Mouse (Mus musculus): Measurements from ENCODE around the gene Asna1.

Asna1 gene

DNA sequence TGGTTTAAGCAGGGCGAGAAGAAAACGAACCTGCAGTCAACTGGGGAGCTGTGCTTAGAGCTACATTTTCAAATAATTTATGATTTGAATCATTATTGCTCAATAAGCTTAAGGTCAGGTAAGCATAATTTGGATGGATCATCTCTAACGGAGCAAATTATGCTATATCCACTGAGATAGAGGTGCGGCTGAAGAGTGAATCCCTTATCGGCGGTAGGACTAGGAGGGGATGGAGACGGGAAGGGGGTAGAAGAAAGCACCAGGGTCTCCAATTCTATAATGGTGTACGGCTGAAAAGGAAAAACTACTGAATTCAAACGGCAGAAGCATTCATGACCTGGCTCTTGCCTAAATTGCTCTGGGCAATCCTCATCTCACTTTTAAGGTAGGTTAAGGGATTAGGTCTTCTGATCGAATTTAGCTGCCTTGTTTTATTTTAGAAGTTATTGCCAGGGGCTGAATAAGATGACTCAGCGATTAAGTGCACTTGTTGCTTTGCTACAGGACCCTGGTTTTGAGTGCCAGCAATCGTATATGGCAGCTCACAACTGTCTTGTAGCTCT, 10.2 kb upstream of the Asna1 start:
- DNase-seq (ENCODE audit: low read depth): peak; percentile 41

DNA sequence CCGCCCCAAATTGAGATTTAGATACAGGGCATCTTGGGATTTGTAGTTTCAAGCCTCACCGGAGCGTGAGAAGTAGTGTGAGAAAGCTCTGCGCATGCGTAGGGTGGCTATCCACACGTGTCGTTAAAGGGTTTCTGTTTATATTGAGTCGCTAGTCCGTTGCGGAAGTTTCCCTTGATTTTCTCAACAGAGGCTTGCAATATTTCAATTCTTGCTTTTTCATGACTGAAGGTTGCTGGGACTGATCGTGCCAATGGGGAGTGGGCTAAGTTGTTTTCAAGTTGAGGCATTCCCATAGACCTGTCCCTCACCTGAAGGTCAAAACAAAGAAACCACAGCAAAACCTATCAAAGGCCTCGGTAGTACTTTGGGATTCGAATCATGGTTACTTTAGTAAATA, 9.7 kb upstream of the Asna1 start:
- peak; percentile 93 for DNase-seq (ENCODE audit: low read depth)

DNA sequence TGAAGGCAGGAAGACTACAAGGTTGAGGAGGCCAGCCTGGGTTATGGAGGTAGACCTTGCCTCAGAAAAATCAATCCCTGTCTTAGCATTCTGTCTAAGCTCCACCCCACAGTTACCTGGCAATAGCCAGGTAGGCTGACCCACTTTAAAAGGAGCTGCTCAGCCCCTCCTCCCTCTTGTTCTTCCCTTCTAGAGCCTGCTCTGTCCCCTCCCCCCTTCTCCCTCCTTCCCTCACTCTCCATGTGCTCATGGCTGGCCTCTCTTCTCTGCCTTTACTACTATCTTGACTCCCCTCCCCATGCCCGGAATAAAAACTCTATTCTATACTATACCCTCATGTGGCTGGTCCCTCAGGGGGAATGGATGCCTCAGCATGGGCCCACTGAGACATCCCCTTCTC, 8.8 kb upstream of the Asna1 start:
- no peak for DNase-seq (ENCODE audit: low read depth)

DNA sequence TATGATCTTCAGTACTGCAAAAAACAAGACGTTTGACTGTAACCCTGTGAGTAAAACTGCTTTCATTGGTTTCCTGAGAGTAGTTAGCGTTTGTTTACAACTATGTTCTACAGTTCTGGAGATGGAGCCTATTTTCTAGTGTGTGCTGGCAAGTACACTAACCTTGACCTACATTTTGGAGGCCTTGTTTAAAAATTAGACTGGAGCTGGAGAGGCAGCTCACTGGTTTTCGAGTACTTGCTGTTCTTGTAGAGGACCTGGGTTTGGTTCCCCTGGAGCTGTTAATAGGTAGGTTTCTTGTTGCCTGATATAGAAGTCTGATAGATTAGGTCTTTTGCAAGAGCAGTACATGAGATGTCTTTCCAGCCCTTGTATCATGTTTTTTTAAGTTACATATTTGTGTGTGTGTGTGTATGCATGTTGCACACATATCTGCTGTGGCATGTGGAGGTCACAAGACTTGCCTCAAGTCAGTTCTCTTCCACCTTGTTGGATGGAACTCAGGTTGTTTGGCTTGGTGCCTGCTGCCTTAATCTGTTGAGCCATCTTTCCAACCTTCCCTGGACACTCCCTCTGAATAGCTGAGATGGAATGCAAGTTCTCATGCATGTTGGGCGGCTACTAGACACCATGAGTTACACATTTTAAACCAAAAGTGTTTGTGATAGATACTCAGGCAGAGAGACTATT, 7.7 kb upstream of the Asna1 start:
- no peak for DNase-seq (ENCODE audit: low read depth)

DNA sequence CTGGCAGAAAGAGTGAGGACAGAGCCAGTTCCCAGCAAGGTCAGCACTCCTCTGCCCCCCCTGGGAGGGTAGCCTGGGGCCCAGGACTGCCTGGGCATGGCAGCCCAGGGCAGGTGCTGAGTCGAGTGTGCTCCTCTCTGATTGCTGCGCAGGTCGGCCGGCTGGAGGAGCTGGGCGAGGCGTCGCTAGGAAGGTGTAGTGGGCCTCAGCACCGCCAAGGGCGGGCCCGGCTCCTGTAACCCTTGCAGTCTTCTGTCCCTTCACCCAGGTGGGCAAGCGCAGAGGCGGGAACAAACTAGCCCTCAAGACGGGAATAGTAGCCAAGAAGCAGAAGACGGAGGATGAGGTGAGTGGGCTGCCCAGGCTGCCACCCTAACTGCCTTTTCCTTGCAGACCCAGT, 4.2 kb upstream of the Asna1 start:
- DNase-seq (ENCODE audit: low read depth): no peak

DNA sequence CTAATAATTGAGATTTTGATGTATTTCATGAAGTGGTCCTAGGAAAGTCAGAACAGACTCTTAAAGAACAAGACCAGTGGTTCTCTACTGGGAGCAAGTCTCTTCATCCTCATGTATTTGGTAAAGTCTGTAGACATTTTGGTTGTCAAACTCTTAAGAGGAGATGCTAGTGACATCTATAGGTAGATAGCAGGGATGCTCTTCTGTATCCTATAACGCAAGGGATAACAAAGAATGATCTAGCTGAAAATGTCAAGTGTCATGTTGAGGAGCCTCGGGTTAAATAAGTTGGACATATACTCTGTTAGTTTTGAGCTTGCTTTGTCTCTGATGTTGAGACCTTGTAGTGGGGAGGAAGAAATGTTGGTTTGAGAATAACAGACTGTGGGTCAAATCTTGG, 2.8 kb upstream of the Asna1 start:
- peak; percentile 47 for DNase-seq (ENCODE audit: low read depth)

DNA sequence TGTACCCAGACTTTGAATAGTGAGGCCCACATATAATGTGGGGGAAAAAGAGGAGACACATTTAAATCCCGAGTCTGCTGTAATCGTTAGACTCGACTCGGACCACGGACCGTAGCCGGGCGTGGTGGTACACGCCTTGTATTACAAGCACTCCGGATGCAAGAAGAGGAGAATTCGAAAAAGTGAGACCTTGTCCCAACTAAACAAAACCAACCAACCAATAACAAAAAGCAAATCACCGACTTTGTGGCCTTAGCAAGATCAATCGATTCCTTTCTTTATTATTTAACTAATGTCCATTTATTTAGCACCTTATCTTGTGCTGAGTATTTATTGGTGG, 2.4 kb upstream of the Asna1 start:
- no peak for DNase-seq (ENCODE audit: low read depth)

DNA sequence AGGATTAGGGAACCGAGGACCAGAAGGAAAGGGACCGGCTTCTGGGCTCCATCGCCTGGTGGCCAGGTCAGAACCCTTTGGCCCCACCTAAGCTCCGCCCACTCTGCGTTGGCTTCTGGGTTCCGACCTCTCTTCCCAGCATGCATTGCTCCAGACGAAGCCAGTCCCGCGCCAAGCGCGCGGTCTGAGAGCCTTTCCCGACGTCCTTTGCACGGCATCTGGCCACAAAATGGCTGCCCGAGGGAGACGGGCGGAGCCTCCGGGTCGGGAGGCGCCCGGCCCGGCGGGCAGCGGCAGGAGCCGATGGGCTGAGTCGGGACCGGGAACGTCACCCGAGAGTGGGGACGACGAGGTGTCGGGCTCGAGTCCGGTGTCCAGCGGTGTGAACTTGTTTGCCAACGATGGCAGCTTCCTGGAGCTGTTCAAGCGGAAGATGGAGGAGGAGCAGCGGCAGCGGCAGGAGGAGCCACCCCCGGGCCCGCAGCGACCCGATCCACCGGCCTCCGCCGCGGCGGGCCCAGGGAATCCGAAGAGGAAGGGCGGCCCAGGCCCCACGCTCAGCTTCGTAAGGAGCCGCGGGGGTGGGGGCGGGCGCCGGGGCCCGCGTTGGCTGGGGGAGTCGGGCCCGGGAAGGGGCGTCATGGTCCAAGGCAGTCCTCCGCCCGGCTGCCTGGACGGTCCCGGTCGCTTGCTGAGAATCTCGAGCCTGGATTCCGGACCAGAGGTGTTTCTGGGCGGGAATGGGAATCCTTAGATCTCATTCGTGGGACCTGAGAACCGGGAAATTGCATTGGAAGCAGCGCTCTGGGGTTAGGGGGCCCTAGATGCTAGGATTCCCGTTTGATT, 1.8 kb upstream of the Asna1 start, which contains the start of gene Trir:
Gene Trir (plus strand): TSS at position 154 of the 846 bp plus-strand sequence.
- peak; percentile 93 for DNase-seq (ENCODE audit: low read depth)

DNA sequence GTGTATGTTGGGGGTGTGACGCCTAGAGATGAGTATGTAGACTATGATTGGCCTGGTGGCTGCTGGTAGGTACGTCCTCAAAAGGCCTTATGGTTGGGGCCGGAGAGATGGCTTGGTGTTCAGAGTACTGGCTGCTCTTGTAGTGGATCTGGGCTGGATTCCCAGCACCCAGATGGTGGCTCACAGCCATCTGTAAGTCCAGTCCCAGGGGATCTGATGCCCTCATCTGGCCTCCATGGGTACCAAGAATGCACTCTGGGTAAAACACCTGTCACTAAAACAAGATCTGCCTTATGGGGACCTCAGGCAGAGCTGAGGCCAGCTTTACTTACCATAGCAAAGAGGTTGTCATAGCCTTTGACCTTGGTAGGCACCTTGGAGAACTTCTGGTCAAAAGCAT, 1.2 kb downstream of the Asna1 start:
- DNase-seq (ENCODE audit: low read depth): no peak

DNA sequence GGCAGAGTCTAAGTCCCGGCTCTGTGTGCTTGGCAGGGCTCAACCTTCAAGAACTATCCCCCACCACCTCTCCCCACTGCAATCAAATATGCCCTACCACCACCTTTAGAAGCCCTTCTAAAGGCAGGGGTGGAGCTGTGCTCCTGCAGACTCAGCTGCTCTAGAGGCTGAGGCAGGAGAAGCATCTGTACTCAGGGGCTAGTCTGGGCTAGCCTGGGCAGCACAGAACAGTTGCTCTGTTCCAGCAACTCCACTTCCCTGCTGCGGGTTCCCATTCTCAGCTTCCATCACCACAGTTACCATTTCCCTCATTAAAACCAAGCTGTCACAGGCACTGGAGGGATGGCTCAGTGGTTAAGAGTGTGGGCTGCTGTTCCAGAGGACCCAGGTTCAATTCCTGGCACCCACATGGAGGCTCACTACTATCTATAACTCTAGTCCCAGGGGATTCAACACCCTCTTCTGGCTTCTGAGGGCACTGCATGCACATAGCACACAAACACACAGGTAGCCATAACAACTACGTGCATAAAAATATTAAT, 3.5 kb downstream of the Asna1 start:
- DNase-seq (ENCODE audit: low read depth): no peak

DNA sequence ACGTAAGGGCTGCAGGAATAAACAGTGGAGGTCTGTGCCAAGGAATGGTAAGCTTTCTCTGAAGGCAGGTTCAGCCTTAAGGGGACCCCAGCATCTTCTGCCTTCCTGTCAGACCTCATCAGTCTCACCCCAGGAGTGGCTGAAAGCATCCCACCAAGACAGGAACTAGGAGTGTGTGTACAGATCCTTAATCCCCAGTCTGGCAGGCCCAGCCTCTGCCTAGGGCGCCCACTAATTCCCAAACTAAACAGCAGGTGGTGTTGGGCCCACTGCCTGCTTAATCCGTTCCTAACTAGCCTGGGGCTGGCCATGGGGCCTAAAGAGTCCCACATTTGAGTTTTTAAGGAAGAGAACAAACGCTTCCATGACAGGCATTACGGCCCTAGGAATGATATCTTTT, 7.9 kb downstream of the Asna1 start:
- DNase-seq (ENCODE audit: low read depth): no peak

DNA sequence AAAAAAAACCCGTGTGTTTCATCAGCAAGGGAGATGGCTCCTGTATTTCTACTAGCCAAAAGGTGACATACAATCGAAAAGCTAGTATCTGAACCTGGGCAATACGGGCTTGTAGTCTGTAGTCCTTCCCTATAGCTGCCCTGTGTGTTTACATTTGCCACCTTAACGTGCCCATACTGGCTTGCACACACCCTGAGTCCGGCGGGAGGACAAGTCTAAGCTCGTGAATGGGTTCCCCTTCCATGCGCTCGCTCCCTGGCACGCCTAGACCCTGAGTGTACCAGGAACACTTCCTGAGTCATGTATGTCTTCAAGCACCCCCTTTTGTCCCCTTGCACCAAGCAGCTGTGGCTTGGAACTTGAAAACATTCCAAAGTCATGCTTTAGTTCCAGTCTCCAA, 8.4 kb downstream of the Asna1 start:
- DNase-seq (ENCODE audit: low read depth): no peak

DNA sequence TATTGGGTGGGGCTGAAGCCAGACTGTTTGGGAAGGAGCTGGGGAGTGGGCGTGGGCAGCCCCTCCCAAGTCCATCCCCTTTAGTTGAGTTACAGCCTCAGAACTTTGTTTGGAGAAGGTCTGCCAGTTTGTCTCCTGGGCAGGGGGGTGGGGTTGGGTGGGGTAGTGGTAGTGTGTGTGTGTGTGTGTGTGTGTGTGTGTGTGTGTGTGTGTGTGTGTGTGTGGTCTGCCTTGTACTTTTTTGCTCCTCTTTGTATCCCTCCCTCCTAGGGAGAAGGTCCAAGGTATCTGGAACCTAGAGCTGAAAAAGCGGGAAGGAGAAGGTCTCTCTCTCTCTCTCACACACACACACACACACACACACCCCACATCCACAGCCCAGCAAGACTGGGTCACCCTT, 10.7 kb downstream of the Asna1 start, which contains the start of gene Best2:
Gene Best2 (minus strand): TSS at position 101 of the 400 bp plus-strand sequence.
- DNase-seq (ENCODE audit: low read depth): no peak

DNA sequence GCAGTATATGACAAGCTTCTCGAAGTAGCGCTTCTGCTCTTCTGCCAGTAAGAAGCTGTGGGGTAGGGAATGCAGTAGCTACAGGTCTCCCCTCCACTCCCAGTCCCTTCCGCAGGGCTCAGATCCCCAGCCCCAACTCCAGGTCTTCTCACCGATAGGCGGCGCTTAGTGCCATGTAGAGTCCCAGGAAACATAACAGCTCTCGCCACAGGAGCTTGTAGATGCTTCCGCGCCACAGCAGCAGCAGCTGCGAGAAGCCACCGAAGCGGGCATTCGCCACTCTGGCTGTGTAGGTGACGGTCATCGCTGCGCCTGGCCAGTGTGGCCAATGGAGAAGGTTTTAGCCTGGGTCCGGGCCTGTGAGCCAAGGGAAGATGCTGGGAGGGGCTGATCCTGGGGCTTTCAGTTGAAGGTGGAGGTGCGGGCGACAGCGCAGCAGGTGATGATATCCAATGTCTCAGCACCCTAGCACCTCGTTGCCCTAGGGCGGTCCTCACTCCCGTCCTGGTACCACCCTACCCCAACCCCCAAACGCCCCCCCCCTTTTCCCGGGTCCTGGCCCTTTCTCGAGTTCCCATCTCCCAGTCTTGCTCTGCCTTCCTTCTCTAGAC, 11.7 kb downstream of the Asna1 start:
- DNase-seq (ENCODE audit: low read depth): peak; percentile 90

DNA sequence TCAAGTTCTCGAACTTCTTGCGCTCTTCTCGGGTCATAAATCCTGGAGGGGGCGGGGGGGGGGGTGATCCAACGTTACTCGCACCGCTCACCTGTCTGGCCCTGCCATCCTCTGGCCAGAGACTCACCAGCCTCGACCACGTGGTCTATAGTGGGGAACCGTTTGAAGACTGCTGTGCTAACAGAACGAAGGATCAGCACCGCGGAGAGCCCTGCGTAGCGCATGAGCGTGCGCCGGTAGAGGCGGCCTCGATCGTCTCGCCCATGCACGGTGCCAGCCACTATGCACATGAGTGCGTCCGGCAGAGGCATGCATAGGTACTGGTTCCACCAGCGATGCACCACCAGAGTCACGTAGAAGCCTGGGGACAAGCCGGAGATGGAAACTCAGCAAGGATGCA, 13.8 kb downstream of the Asna1 start:
- DNase-seq (ENCODE audit: low read depth): no peak

DNA sequence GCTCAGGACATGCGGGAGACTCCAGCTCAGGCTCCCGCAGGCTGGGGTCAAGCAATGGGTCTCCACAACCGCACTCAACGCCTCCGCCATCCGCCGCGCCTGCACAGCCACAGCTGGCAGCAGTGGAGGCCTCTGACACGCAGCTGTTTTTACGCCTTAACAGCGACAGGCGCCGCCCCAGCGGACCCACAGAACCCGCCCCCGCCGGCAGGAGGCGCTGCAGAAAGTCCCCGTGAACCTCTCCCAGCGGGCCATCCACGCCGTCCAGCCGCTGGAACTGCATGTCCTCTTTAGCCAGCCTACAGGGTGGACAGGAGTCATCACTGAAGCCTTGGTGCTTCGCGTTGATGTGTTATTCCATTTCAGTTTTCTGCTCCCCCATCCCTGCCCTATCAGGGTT, 17.4 kb downstream of the Asna1 start:
- DNase-seq (ENCODE audit: low read depth): peak; percentile 62

DNA sequence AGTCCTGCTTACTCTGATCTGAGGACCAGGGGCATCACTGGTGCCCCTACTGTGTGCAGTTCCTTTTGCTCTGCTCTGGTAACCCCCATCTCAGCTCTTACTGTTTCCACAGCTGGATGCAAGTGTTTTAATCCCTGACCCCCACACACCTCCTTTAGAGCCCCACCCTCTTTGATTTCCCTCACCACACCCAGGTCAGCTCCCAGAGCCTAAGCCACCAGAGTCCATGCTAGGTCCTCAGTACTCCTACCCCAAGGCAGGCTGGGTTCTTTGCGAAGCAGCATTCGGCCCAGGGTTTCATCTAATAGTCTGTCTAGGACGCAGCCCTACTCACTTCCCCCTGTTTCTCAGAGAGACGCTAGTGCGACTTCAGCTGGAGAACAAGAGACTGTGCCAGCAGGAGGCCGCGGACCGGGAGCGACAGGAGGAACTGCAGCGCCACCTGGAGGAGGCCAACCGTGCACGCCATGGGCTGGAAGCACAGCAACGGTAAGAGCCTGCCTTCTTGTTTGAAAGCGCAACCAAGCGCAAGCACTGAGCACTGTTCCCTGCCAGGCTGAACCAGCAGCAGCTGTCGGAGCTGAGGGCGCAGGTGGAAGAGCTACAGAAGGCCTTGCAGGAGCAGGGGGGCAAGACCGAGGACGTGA, 27.3 kb downstream of the Asna1 start:
- peak; percentile 94 for DNase-seq (ENCODE audit: low read depth)

DNA sequence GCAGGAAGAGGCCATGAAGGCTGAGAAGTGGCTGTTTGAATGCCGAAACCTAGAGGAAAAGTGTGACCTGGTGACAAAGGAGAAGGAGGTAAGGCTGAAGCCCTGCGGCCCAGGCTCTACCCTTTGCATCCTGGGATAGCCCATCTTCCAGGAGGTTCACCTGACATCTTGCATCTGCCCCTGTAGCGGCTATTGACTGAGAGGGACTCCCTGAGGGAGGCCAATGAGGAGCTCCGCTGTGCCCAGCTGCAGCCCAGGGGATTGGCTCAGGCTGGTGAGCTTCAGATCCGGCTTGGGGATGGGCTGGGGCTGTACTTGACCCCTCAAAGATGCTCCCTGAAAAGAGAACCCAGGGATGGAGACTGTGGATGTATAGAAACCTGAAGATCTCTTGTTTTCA, 28.1 kb downstream of the Asna1 start:
- no peak for DNase-seq (ENCODE audit: low read depth)

DNA sequence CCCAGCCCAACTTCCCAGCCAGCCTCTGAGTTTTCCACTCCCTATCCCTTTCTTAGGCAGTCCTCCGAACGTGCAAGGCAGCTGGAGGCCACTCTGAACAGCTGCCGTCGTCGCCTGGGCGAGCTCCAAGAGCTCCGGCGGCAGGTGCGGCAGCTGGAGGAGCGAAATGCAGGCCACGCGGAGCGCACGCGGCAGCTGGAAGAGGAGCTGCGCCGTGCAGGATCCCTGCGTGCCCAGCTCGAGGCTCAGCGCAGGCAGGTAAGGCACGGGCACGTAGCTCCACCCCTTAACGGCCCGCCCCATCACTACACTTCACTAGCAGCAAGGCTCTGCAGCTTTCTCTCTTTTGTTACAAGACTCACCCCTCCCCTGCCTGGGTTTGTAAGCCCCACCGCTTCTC, 29.4 kb downstream of the Asna1 start:
- DNase-seq (ENCODE audit: low read depth): no peak

DNA sequence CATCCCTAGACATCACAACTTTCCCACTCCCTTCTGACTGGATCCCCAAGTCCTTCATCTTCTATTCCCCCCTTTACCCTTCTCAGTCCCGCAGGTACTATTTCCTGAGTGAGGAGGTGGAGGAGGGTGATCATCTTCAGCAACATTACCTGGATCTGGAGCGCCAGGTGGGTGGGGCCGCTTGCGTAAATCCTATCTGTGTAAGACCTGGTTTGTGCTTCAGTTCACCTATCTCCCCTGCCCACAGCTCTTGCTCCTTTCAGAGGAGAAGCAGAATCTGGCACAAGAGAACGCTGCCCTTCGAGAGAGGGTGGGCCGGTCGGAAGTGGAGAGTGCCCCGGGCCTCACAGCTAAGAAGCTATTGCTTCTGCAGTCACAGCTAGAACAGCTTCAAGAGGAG, 30.7 kb downstream of the Asna1 start:
- DNase-seq (ENCODE audit: low read depth): no peak

DNA sequence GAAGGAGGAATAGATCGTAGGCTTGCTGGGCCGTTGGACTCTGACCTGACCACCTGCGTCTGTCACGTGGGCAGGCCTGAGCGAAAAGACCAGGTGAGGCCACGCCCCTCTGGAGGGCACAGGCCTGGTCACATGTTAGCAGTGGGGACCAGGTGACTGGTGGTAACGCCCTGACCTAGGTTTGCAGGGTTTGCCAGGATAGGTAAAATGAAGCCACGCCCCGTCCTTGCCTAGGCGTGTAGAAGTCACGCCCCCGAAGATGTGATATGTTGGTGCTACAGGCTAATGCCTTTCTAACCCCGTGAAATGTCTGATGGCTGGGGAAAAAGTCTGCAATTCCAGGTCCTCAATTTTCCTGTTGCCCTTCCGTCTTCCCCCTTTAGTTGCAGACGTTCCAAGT, 34.2 kb downstream of the Asna1 start:
- no peak for DNase-seq (ENCODE audit: low read depth)

DNA sequence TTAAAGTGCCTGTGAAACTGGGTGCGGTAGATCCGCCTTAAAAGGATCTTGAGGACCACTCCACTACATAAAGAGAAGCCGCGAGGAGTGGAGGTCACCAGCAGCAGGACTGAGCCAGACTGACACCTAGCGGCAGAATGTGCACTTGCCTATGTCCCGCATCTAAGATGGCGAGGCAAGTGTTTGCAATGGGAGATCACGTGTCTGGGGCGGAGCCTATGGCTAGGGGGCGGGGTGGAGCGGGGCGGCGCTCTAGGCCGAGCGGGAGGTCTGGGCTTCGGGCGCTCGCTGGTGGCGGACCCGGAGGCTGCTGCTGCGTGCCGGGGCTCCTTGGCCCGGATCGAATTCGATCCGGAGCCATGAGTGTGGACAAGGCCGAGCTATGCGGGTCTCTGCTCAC, 34.7 kb downstream of the Asna1 start, which contains the start of gene Hook2:
Gene Hook2 (plus strand): TSS at position 255 of the 400 bp plus-strand sequence.
- peak; percentile 99 for DNase-seq (ENCODE audit: low read depth)
